Mouse (Mus musculus) megakaryocyte progenitor cell, adult 5-6 weeks (primary cell): ENCODE measurements around the gene Ephb2. TPM values are rescaled to one million over a fixed set of nuclear protein-coding genes. Genes with fewer than 3 reads are reported as not detected.

ENCODE experiments used
- ATAC-seq: replicated peaks from 2 replicates; pipeline ENCODE4 v1.8.0; 2016; ENCODE audit warnings: mild to moderate bottlenecking, moderate TSS enrichment, inconsistent platforms; ENCODE audit not compliant: poor library complexity
- total RNA-seq, 2 experiments: library from RNA; stranded (forward) in 1 of 2; stranded (reverse) in 1 of 2; fragments of 157-497, 149-512 nt in 1 of 2; fragments of 200-1000 nt in 1 of 2; gene quantifications; 2 replicates each; pipeline versions ENCODE4 v1.2.3 to v1.2.4; 2015 to 2017

Ephb2 gene
- total RNA-seq, 2 experiments from 2014 or later: 1.2 to 3.0 TPM

- ATAC-seq: no peak
Observed at GRCm38 (mm10) chr4:136838026-136838425, 2.2 kb upstream of the Ephb2 start.

DNA sequence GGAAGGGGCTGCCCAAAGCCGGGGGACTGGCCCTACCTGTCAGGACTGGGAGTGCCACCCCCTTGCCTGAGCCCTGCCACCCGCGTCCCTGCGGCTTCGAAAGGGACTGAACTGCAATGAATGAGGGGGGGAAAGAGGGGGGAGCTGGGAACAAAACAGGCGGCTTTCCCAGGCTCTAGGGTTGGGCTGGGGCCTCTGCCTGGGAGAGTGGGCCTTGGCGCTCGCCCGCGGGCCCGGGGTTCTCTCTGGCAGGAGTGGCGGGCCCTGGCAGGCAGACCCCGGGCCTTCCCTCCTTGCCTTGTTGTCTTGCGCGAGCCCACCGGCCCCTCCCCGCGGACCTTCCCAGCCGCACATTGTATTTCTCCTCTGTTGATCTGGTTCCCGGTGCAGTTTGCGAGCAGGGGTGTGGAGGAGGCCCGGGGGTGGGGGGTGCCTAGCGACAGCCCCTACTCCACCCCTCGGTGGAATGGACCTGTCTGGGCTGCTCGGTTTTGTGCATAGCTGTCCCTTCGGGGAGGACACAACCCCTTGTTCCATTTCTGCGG, 671 bp upstream of the Ephb2 start:
- ATAC-seq: no peak

- ATAC-seq: no peak
Observed at GRCm38 (mm10) chr4:136834815-136835620, 770 bp downstream of the Ephb2 start.

DNA sequence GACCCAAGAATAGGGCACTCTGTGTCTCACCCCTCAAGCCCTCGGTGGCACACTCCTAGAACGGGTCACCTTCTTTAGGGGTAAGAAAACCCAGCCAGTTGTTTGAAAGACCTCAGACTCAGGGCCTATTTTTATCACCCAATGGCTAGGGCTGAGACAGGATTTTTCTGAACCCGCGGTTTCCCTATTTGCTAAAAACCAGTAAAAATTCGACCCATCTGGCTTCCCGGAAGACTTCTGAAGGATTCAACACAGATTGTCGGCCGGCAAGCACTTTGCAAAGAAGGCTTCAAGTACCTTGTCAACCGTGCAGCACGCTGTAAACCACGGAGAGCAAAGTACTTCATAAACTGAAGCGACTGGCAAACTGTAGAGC, 1.4 kb downstream of the Ephb2 start:
- no peak for ATAC-seq

DNA sequence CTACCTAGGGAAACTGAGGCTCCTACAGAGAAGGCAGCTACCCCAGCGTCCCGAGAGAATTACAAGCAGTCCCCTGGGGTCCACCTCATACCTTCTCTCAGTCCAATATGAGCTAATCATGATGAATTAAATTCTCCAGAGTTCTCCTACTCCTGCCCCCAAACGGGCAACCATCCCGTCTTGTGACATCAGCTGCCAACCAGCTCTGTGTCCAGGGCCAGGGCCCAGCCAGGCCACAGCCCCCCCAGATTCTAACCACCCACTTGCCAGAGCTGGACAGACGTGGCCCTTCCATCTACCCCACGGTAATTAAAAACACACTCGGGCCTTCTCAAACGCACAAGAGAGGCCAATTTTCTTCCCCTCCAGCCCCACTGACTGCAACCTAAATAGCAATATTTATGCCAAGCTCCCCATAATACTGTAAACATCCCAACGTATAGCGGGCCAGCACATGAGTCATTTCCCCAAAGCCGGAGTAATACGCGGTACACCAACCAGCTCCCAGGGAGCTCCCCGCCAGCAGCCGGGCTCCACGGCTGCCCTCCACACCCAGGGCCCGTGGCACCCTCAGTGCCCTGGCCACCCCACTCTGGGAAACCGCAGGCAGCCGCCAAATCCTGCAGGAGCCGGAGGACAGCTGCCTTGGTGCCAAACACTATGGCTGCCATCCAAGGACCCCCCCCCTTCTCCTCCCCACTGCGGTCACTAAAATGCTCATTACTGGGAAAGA, 2.0 kb downstream of the Ephb2 start:
- no peak for ATAC-seq

- ATAC-seq: peak; percentile 74
Observed at GRCm38 (mm10) chr4:136832559-136833232, 3.1 kb downstream of the Ephb2 start.

DNA sequence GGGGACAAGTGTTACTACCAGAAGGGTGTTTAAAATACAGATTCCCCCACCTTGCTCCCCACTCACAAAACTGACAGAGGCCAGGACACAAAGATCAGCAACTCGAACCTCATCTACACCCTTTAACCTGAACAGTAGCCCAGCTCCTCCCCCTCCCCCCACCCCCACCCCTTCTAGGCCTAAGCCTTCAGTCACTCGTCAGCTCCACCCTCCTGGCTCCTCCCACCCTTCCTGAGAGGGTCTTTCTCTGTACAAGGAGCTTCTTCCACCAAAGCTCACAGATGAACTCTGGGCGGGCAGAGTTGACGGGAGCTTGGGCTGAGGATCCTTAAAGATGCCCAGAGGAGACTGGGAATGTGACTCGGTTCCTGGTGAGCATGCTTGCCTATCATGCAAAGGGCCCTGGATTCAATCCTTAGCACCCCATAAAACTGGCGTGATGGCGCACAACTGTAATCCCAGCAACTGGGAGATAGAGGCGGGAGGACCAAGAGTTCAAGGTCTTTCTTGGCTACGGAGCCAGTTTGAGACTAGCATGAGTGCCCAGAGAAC, 5.4 kb downstream of the Ephb2 start:
- no peak for ATAC-seq

DNA sequence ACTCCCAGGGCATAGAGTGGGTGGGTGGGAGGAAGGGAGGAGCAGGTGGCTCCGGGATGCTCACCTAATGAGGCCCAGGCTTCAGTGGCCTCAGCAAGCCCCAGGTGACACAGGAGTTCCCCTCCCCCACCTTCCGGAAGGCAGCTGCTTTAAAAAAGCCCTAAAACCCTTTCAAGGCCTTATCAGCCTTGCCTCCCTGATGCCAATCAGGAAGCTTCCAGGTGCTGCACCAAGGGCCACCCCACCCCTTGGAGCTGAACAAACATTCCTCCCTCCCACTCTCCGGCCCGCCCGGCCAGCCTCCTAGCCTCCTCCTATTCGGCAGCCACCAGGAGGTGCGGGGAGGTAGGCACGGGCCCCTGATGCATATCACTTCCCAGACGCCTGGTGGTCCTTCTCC, 6.0 kb downstream of the Ephb2 start:
- no peak for ATAC-seq

DNA sequence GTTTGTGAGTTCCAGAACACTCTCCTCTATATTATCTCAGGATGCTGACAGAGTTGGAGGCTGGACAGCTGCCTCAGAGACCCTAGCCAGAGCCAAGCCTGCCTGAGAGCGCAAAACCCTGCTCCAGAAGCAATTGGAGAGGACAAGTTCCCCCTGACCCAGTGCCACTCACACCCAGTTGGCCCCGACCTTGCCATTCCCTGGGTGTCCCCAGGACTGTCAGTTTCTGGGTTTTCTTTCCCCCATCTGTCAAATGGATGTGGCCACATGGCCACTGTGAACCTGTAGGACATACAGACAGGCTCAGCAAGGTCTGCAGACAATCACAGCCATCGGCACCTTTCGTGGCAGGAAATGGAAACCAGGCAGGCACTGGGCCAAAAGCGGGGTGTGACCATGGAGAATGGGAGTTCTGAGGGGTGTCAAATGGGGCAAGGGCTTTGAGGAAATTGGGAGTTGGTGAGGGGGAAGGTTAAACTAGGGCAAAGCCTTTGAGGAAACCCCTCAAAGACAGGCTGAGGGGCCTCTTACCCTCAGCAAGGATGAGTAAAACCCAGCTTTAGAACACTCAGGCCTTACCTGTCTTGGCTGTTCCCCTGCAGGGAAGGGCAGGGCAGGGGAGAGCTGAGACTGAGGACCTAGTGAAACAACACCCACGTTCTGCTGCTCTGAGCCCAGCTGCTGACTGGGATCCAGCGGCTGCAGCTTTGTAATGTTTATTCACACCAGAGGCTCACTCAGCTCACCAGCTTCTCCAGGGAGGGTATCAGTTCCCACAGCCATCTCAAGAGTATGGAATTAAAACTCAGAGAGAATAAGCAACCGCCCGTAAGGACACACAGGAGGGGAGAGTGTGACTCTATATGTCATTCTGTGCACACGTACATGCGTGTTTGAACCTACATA, 6.9 kb downstream of the Ephb2 start:
- ATAC-seq: no peak

- no peak for ATAC-seq
Observed at GRCm38 (mm10) chr4:136824935-136825552, 10.7 kb downstream of the Ephb2 start.

DNA sequence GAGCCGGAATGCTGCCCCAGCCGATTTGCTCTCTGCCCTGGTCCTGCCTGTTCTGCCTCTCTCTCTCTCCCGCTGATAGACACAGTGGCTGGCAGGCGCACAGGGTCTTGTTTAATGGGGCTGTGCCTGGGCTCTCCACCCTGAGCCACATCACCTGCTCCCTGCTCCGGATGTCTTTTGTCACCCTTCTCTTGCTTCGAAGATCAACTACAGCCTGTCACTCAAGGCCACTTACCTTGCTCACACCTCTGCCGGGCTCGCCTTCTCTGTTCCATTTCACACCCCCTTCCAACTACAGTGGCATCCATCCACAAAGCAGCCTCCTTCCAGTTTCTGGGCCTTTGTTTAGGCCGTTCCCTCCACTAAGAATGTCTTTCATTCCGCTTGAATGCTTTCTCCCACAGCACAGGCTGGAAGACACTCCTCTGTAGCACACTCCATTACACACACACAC, 15.7 kb downstream of the Ephb2 start:
- no peak for ATAC-seq

GRCm38 (mm10) chr4:136816701-136817100, 19.1 kb downstream of the Ephb2 start:
- ATAC-seq: 0 out of 2 replicates have a peak, but pooled peaks have one; percentile 27

GRCm38 (mm10) chr4:136815364-136815763, 20.4 kb downstream of the Ephb2 start:
- peak; percentile 49 for ATAC-seq

- 0 out of 2 replicates have a peak, but pooled peaks have one; percentile 23 for ATAC-seq
Observed at GRCm38 (mm10) chr4:136812543-136812942, 23.2 kb downstream of the Ephb2 start.

GRCm38 (mm10) chr4:136811596-136811995, 24.2 kb downstream of the Ephb2 start:
- no peak for ATAC-seq

DNA sequence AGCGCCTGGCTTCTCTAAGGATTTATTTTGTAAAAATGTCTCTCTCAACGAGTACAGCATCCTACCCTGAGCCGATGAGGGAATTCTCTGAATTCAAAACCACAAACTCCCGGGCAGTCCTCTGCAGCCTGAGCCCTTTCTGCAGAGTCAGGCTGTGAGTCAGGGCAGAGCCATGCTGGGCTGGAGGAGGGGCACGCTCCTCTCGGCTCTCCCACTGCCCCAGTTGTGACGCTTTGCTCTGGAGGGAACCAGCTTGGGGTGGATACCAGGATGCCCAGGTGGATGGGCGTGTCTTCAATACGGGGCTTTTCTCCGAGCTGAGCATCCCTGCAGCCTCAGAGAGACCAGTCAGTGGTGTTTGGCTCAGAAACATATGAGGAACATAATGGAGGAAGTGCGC, 27.3 kb downstream of the Ephb2 start:
- peak; percentile 62 for ATAC-seq

DNA sequence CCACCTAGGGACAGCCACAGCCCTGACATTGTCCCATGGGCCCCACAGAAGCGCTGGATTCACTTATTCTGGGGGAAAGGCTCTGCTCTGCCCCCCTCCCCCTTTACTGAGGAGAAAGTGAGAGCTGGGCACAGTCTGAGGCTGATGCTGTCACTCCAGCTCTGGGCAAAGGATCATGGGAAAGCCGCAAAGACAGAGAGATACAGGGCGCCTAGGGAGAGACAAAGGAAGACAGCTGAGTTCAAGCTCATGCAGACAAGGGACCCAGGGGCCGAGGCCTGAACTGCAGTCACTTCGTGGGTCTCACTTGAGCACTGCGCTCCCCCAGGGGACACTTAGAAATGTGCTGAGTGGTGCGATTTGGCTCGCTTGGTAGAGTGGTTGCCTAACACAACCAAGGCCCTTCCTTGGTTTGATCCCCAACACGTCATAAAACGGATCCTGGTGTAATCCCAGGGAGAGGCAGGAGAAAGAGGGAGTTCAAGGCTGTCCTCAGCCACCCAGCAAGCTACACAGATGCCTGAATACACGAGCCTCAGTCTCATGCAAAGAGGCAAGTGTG, 28.3 kb downstream of the Ephb2 start:
- no peak for ATAC-seq

- ATAC-seq: no peak
Observed at GRCm38 (mm10) chr4:136806254-136806653, 29.5 kb downstream of the Ephb2 start.

DNA sequence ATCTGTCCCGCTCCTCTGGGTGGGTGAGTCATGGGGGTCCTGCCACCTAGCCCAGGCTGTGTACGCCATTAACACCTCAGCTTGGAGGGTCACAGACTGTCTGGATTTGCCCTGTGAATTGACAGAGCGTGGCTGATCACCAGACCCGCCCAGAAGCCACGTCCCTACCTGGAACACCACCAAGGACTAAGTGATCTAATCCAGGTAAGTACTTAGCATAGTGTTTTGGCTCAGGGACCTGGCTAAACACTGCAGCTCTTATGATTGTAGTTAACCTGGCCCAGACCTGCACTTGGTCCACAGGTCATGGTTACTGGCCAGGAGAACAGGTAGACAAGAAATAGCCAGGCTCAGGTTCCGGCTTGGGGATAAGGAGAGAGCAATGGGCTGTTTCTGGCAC, 31.4 kb downstream of the Ephb2 start:
- ATAC-seq: no peak
